Comparison of ENCODE assay signal across 8 mouse cellular contexts in genomic region chr11:29636759-29637200, GRCm38 (mm10). TPM values are rescaled to one million over a fixed set of nuclear protein-coding genes. Genes with fewer than 3 reads are reported as not detected.
DNase-seq lines count a peak whose midpoint lies in the region; ATAC-seq and TF ChIP-seq lines count a peak whose summit lies in the region.

No protein-coding gene starts in this region.

- H3K27ac ChIP-seq in heart, embryonic 14.5 days (replicated peaks in 1 of 2; ENCODE audit: control insufficient read depth in 1 of 2, insufficient read depth in 1 of 2, low read depth in 2 of 2, low read length in 2 of 2): peak overlapping the region; percentile 88 to 93
- H3K27ac ChIP-seq in lung, postnatal 0 days (ENCODE audit: low read length): no peak overlapping the region

- intact Hi-C loops in left cerebral cortex, postnatal 36 days (cut with DNase I): loop anchor here (1.0 kb wide), 1 partner anchor 30 kb away; no protein-coding TSS in a partner anchor

- ATAC-seq in heart, embryonic 14.5 days (ENCODE audit: insufficient number of reproducible peaks, insufficient read depth, low FRiP score, low read depth): peak; percentile 92
- peak; percentile 35 for ATAC-seq in lung, postnatal 0 days

- H3K4me2 ChIP-seq in heart, embryonic 14.5 days (ENCODE audit: low read length): peak overlapping the region; percentile 43
- no peak overlapping the region for H3K4me2 ChIP-seq in lung, postnatal 0 days (replicated peaks; ENCODE audit: low read depth, low read length)

- TF ChIP-seq POLR2A in brain, embryonic 14.5 days (IDR thresholded peaks at IDR 0.05; ENCODE audit: borderline replicate concordance, extremely low read depth, insufficient read depth, insufficient read length, poor library complexity, severe bottlenecking): no peak

- H3K9me3 ChIP-seq in heart, embryonic 14.5 days (ENCODE audit: control insufficient read depth, low read length): no peaks in the 10 kb centered on the region; the same call in 1 of the 2 replicates
- H3K9me3 ChIP-seq in lung, postnatal 0 days (ENCODE audit: low read length): no peaks in the 10 kb centered on the region

- DNase-seq in kidney, postnatal 4 days: peak; percentile 10 to 31
- DNase-seq in kidney, adult 9 months: no peak
- peak; percentile 62 for DNase-seq in brain, embryonic 14.5 days (ENCODE audit: low read depth)
- peak; percentile 15 for DNase-seq in lung, postnatal 0 days (ENCODE audit: low spot score)
- DNase-seq in spleen, postnatal 14 days (ENCODE audit: low spot score in 2 of 2): no peak
- DNase-seq in left cerebral cortex, postnatal 36 days (ENCODE audit: low spot score in 2 of 2): no peak
- no peak for DNase-seq in adrenal gland, postnatal 10 days

- 16% methylated on average over 6 of the region's 6 CpGs for WGBS in heart, embryonic 14.5 days
- WGBS in lung, postnatal 0 days: 58% methylated on average over 6 of the region's 6 CpGs

- no peak for TF ChIP-seq CTCF in brain, embryonic 14.5 days (IDR thresholded peaks at IDR 0.05; ENCODE audit: borderline replicate concordance, extremely low read depth, insufficient read depth, insufficient read length)
- no peak for TF ChIP-seq CTCF in lung, postnatal 0 days (IDR thresholded peaks at IDR 0.05)

- no peak overlapping the region for H3K4me3 ChIP-seq in heart, embryonic 14.5 days (ENCODE audit: control insufficient read depth in 1 of 2, insufficient read depth in 1 of 2, low read depth in 1 of 2, low read length in 2 of 2)
- no peak overlapping the region for H3K4me3 ChIP-seq in lung, postnatal 0 days (ENCODE audit: low read depth, low read length)

- peaks cover 22 to 47% of the 10 kb centered on the region in 2 experiments for H3K4me1 ChIP-seq in heart, embryonic 14.5 days (ENCODE audit: control insufficient read depth in 2 of 2, insufficient read depth in 2 of 2, low read length in 2 of 2)
- H3K4me1 ChIP-seq in lung, postnatal 0 days (ENCODE audit: insufficient read depth, low read depth, low read length): no peaks in the 10 kb centered on the region

- H3K36me3 ChIP-seq in heart, embryonic 14.5 days (ENCODE audit: control insufficient read depth, insufficient read depth, low read length): no peaks in the 10 kb centered on the region
- H3K36me3 ChIP-seq in lung, postnatal 0 days (ENCODE audit: insufficient read depth, low read length): no peaks in the 10 kb centered on the region

- no peak for TF ChIP-seq EP300 in lung, postnatal 0 days (IDR thresholded peaks at IDR 0.05)

- no peaks in the 10 kb centered on the region for H3K27me3 ChIP-seq in heart, embryonic 14.5 days (ENCODE audit: control insufficient read depth, insufficient read depth, low read length)
- no peaks in the 10 kb centered on the region for H3K27me3 ChIP-seq in lung, postnatal 0 days (replicated peaks; ENCODE audit: insufficient read depth, low read length)

- H3K9ac ChIP-seq in heart, embryonic 14.5 days (ENCODE audit: low read length): no peak overlapping the region; the same call in 1 of the 2 replicates
- no peak overlapping the region for H3K9ac ChIP-seq in lung, postnatal 0 days (replicated peaks; ENCODE audit: low read depth)

RNA-seq across cellular contexts. Expression of gene Rtn4, which starts 56.0 kb away (rescaled TPM):
- 289 and 295 TPM in 2 replicates for polyA plus RNA-seq in brain, embryonic 14.5 days (2012; rRNA removed)
- 57.1 and 68.3 TPM in 2 replicates for polyA plus RNA-seq in heart, embryonic 14.5 days (2014; fragmentation: Nextera tagmentation; extraction: Ambion mirVana)
- polyA plus RNA-seq in lung, postnatal 0 days (2015; fragmentation: Nextera tagmentation; extraction: Ambion mirVana): 57.6 and 67.9 TPM in 2 replicates
- total RNA-seq in left cerebral cortex, postnatal 36 days (2021): 100 to 1,000 TPM; 669 to 679 TPM
- total RNA-seq in adrenal gland, postnatal 10 days (2021): 100 to 1,000 TPM; 297 to 308 TPM

Comparison
In these comparisons a context has a peak if more than half of its experiments do, and no peak if none do; other contexts are left out.
1. DNase-seq: peak in kidney, postnatal 4 days (2 of 2), brain, embryonic 14.5 days (single experiment) and lung, postnatal 0 days (single experiment); none in kidney, adult 9 months (single experiment), spleen, postnatal 14 days (0 of 2), left cerebral cortex, postnatal 36 days (0 of 2) and adrenal gland, postnatal 10 days (single experiment).